Mouse (Mus musculus): ENCODE results near the gene Sergef. TPM values are rescaled to one million over a fixed set of nuclear protein-coding genes. Genes with fewer than 3 reads are reported as not detected.

Sergef gene
- polyA plus RNA-seq, 1 experiment, result 44.9 TPM

DNA sequence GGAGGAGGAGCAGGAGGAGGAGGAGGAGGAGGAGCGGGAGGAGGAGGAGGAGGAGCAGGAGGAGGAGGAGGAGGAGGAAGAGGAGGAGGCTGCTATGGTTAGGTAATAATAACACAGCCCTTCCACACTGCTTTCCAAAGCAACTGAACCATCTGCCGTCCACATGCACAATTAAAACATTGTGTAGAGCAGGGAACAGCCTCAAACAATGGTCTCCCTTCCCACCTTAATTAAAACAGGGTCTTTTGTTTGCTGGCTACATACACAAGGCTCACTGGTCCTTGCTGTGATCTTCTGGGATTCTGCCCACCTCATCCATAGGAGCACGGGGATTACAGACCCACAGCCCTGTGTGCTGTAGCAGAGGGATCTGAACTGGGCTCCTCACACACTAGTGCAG, 15.6 kb downstream of the Sergef start:
- no peak overlapping the region for H3K27ac ChIP-seq (ENCODE audit: insufficient read depth, low read length)

DNA sequence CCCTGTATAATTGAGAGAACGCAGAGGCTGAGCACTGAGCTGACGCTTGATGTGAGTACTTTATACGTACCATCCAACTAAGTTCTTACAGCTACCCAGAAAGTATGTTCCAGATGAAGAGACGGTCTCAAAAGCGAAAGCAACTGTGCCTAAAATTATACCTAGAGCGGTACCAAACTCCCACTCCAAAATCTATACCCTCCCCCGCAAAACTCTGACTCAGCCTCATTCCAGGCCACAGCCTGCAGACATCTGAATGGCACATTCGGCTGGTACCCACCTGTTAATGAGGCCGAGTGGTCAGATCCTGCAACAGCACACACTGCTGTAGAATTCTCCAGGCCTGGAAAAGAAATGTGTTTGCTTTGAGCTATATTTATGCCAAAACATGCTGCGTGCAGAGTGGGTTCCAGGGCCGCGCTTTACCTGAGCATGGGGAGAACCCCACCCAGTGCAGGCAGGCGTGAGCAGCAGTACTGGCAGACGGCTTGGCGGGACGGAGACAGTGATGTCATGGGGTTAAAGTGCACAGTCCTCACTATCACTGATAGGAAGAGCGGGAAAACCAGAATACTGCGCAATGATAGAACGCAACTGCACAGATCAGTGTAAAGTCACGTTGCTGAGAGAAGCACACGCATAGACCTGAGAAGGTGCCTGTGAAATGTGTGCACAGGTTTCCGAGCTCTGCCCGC, 21.0 kb downstream of the Sergef start:
- Histone ChIP-seq H3K4me3 (ENCODE audit: insufficient read depth, low read length) (no peak overlapping the region), H3K27ac (ENCODE audit: insufficient read depth, low read length) (peak overlapping the region; percentile 53; the same call in 1 of the 2 replicates), H3K4me1 (ENCODE audit: control insufficient read depth, insufficient read depth, low read length) (peaks cover 12% of the 10 kb centered on the region)
- TF ChIP-seq POLR2A (IDR thresholded peaks at IDR 0.05; ENCODE audit: extremely low read depth, insufficient read depth, low read length) (no peak), CTCF (IDR thresholded peaks at IDR 0.05; ENCODE audit: extremely low read depth, insufficient read depth, low read length) (no peak)

More for the DNA sequence above, 15.6 kb downstream of the Sergef start:
- H3K4me1 ChIP-seq (ENCODE audit: control insufficient read depth, insufficient read depth, low read length), result peaks cover 6% of the 10 kb centered on the region
- H3K4me3 ChIP-seq (ENCODE audit: insufficient read depth, low read length), result no peak overlapping the region
- no peak for TF ChIP-seq CTCF (IDR thresholded peaks at IDR 0.05; ENCODE audit: extremely low read depth, insufficient read depth, low read length)
- TF ChIP-seq POLR2A (IDR thresholded peaks at IDR 0.05; ENCODE audit: extremely low read depth, insufficient read depth, low read length), result no peak

- no peak for TF ChIP-seq CTCF (IDR thresholded peaks at IDR 0.05; ENCODE audit: extremely low read depth, insufficient read depth, low read length)
- no peak for TF ChIP-seq POLR2A (IDR thresholded peaks at IDR 0.05; ENCODE audit: extremely low read depth, insufficient read depth, low read length)
- no peak overlapping the region for H3K4me3 ChIP-seq (ENCODE audit: insufficient read depth, low read length)
- H3K4me1 ChIP-seq (ENCODE audit: control insufficient read depth, insufficient read depth, low read length), result peaks cover 12% of the 10 kb centered on the region
- H3K27ac ChIP-seq (ENCODE audit: insufficient read depth, low read length), result no peak overlapping the region
Measured at GRCm38 (mm10) chr7:46616429-46617005, 23.1 kb downstream of the Sergef start.

- TF ChIP-seq POLR2A (IDR thresholded peaks at IDR 0.05; ENCODE audit: extremely low read depth, insufficient read depth, low read length) (no peak), CTCF (IDR thresholded peaks at IDR 0.05; ENCODE audit: extremely low read depth, insufficient read depth, low read length) (no peak)
- Histone ChIP-seq H3K4me3 (ENCODE audit: insufficient read depth, low read length) (no peak overlapping the region), H3K27ac (ENCODE audit: insufficient read depth, low read length) (no peak overlapping the region), H3K4me1 (ENCODE audit: control insufficient read depth, insufficient read depth, low read length) (peaks cover 12% of the 10 kb centered on the region)
Measured at GRCm38 (mm10) chr7:46615256-46615977, 24.2 kb downstream of the Sergef start.

- TF ChIP-seq POLR2A (IDR thresholded peaks at IDR 0.05; ENCODE audit: extremely low read depth, insufficient read depth, low read length), result no peak
- no peak for TF ChIP-seq CTCF (IDR thresholded peaks at IDR 0.05; ENCODE audit: extremely low read depth, insufficient read depth, low read length)
- Histone ChIP-seq H3K4me1 (ENCODE audit: control insufficient read depth, insufficient read depth, low read length) (peaks cover 12% of the 10 kb centered on the region), H3K27ac (ENCODE audit: insufficient read depth, low read length) (no peak overlapping the region), H3K4me3 (ENCODE audit: insufficient read depth, low read length) (no peak overlapping the region)
Measured at GRCm38 (mm10) chr7:46614263-46614662, 25.3 kb downstream of the Sergef start.

DNA sequence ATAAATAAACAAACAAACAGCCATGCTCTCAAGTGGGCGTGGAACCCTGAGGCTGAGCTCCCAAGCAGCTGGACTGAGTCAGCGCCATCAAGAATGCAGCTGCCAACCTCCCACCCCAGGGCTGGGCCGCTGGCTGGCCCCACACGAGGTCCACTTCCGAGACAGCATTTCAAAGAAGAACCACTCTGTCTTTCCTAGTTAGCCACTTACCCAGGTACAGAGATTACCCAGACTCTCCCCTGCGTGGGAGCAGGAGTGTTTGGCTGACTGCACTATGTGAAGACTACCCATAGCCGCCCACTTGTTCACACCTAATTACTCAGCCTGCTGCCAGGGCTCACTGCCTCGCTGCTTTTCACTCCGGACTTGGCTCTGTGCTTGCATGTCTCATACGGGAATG, 26.5 kb downstream of the Sergef start:
- TF ChIP-seq CTCF (IDR thresholded peaks at IDR 0.05; ENCODE audit: extremely low read depth, insufficient read depth, low read length) (no peak), POLR2A (IDR thresholded peaks at IDR 0.05; ENCODE audit: extremely low read depth, insufficient read depth, low read length) (no peak)
- no peak overlapping the region for H3K4me3 ChIP-seq (ENCODE audit: insufficient read depth, low read length)
- no peak overlapping the region for H3K27ac ChIP-seq (ENCODE audit: insufficient read depth, low read length)
- peaks cover 9% of the 10 kb centered on the region for H3K4me1 ChIP-seq (ENCODE audit: control insufficient read depth, insufficient read depth, low read length)

GRCm38 (mm10) chr7:46612421-46612937, 27.1 kb downstream of the Sergef start:
- peaks cover 6% of the 10 kb centered on the region for H3K4me1 ChIP-seq (ENCODE audit: control insufficient read depth, insufficient read depth, low read length)
- H3K4me3 ChIP-seq (ENCODE audit: insufficient read depth, low read length), result no peak overlapping the region
- no peak overlapping the region for H3K27ac ChIP-seq (ENCODE audit: insufficient read depth, low read length)
- TF ChIP-seq POLR2A (IDR thresholded peaks at IDR 0.05; ENCODE audit: extremely low read depth, insufficient read depth, low read length), result no peak
- TF ChIP-seq CTCF (IDR thresholded peaks at IDR 0.05; ENCODE audit: extremely low read depth, insufficient read depth, low read length), result no peak

DNA sequence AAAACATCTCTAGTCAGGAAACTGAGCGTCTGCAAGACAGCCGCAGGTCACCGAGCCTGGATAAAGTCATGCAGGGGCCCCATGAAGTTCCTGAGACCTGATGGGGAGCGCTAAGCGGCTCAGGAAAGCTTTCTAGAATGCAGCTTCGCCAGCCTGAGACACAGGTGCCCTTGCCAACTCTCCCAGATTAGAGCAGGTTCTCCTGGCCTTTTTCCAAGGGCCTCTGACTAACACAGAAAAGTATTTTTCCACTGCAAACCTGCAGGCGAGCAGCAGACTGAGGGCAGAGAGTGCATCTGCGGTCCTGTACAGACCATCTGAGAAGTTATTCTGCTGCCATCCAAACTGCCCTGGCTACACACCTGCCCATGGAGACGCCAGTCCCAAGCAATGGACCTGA, 27.6 kb downstream of the Sergef start:
- H3K4me1 ChIP-seq (ENCODE audit: control insufficient read depth, insufficient read depth, low read length), result peaks cover 5% of the 10 kb centered on the region; the same call in 1 of the 2 replicates
- no peak overlapping the region for H3K4me3 ChIP-seq (ENCODE audit: insufficient read depth, low read length)
- TF ChIP-seq POLR2A (IDR thresholded peaks at IDR 0.05; ENCODE audit: extremely low read depth, insufficient read depth, low read length) (no peak), CTCF (IDR thresholded peaks at IDR 0.05; ENCODE audit: extremely low read depth, insufficient read depth, low read length) (no peak)
- H3K27ac ChIP-seq (ENCODE audit: insufficient read depth, low read length), result no peak overlapping the region

DNA sequence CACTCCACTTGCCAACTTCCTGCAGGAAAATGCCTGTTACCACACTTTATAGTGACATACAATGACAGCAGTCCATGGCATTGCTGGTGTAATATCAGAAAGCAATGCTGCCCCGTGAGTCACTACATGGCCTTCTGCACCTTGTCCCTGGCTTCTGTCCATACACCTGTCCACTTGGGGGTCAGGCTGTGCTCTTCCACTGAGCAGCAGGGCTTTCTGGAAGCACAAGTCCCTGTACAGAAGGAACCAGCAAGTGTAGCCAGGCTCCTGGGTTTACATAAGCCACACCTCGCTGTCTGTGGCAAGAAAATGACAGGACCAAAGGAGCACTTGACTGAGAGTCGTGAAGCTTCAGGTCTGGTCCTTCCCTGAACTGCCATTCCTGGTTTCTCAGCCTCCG, 30.3 kb downstream of the Sergef start:
- no peak for TF ChIP-seq POLR2A (IDR thresholded peaks at IDR 0.05; ENCODE audit: extremely low read depth, insufficient read depth, low read length)
- TF ChIP-seq CTCF (IDR thresholded peaks at IDR 0.05; ENCODE audit: extremely low read depth, insufficient read depth, low read length), result no peak
- H3K4me3 ChIP-seq (ENCODE audit: insufficient read depth, low read length), result no peak overlapping the region
- no peak overlapping the region for H3K27ac ChIP-seq (ENCODE audit: insufficient read depth, low read length)
- H3K4me1 ChIP-seq (ENCODE audit: control insufficient read depth, insufficient read depth, low read length), result 0 out of 2 replicates have a peak, but pooled peaks cover 2% of the 10 kb centered on the region
